Mouse (Mus musculus): ENCODE data around the gene Pdlim1.

The Pdlim1 gene

DNA sequence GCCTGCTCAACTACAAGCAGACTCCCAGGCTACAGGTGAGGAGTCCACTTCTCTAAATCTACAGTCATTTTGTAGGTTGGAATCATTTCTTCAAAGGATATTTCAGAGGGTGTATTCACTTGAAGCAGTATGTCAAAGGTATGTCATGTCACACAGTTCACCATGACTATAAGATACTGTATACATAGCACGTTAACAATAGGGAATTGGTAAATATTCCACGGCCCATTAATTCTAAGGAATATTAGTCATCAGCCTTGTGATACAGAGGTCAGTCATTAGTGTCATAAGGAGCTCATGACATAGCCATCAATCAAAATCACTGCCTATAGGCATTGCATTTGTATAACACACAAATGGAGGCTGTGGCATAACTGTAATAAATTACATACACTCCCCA lies 13.1 kb upstream of the Pdlim1 start:
- no peak for DNase-seq (ENCODE audit: low read depth, low spot score)

DNA sequence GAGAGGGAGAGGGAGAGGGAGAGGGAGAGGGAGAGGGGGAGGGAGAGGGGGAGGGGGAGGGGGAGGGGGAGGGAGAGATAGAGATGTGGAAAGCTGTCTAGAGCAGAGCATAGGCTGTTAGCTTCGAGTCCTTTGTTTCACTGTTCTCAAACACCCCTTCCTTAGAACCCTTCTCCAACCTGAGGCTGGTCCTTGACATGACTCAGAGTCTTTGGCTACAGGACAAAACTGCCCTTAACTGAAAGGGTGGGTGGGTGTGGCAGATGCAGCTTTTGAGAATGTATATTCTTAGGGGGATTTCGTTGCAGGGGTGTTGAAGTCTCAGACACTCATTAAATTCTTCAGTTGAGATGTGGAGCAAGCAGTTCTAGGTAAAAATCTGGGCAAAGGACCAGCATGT lies 11.8 kb upstream of the Pdlim1 start:
- DNase-seq (ENCODE audit: low read depth, low spot score), result peak; percentile 51

GRCm38 (mm10) chr19:40278372-40279023 lies 6.9 kb upstream of the Pdlim1 start:
- DNase-seq (ENCODE audit: low read depth, low spot score), result no peak

- no peak for DNase-seq (ENCODE audit: low read depth, low spot score)
Observed at GRCm38 (mm10) chr19:40277494-40277893, 5.9 kb upstream of the Pdlim1 start.

DNA sequence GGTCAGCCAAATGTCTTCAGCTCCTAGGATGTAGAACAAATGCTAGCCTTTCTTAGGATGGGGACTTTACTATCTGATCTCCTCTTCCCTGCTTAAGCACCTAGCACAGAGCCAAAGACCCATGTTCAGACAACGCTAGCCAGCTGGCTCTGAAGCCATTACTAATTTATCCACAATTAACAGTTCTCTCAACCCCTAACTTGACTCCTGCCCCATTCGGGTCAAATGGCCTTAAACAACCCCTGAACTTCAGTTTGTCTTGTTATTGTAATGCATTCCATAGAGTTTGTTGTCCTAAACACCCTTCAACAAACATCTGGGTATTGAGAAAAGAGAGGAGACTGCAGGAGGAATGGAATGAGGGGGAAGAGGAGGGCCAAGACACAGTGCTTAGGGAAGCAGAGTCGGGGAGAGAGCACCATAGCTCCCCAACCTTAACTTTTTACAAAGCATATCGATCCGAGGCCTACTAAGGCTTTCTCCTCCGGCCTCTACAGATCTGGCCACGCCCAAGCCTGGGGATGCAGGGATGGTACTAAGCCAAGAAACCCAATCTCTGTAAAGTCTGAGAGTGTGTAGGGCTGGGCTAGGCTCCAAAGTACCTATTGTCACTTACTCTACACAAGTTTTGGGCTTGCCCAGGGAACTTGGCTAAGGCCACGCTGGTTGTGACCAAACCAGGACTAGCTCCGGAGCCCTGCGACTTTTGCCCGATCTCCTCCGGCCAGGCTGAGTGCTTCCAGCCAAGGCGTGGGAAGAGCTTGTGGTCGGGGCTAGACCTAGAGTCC lies 4.0 kb upstream of the Pdlim1 start:
- DNase-seq (ENCODE audit: low read depth, low spot score), result no peak

DNA sequence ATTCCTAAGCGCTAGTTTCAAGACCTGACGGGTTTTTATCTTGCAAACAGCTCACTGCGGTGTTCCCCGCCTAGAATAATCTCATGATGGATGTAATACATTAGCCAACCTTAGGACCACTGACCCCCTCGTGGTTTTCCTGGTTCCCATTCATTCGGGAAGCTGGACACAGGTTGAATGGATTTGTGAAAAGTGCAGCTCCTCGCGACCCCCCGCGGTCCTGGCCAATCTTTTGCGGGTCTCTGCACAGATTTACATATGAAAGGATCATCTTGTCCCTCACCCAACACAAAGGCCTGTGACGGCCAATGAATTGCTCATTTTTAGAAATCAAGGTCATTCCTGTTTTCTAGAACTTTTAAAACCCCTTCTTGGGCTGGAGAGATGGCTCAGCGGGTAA lies 1.0 kb upstream of the Pdlim1 start:
- DNase-seq (ENCODE audit: low read depth, low spot score), result no peak

GRCm38 (mm10) chr19:40270351-40271307 lies 1.0 kb downstream of the Pdlim1 start:
- peak; percentile 52 for DNase-seq (ENCODE audit: low read depth, low spot score)

DNA sequence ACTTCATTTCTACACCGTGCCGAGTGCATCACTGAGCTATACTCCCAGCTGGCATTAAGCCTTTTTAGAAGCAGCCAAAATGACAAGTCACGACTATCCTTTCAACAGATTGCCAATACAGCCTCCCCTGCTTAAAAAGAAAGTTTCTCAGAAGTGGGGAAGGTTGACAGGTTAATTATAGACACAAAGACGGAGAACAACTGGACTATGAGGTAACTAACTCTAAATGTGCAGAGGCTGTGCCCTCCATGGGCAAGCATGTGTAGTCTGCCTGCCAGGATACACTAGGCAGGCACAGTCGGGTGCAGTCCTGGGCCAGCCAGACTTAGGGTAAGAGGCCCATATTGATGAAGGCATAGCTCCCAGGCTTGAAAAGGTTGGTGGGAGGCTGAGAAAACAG lies 2.1 kb downstream of the Pdlim1 start:
- no peak for DNase-seq (ENCODE audit: low read depth, low spot score)

- no peak for DNase-seq (ENCODE audit: low read depth, low spot score)
Observed at GRCm38 (mm10) chr19:40268493-40268892, 3.1 kb downstream of the Pdlim1 start.

DNA sequence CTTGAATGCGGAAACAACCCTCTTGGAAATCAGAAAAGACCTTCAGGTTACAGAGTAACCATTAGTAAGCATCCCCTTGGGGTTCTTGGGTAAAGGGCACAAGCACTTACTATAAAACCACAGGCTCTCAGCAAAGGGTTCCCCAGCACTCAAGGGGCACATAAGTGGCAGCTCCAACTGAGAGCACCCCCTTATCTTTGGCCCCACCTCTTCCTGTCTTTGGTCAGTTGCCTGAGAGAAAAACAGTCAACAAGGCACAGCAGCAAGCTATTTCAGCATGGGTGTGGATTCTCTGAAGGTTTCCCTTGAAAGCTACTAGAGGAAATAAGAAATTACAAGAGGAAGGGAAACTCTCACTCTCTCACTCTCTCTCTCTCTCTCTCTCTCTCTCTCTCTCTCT lies 4.3 kb downstream of the Pdlim1 start:
- no peak for DNase-seq (ENCODE audit: low read depth, low spot score)

- peak; percentile 78 for DNase-seq (ENCODE audit: low read depth, low spot score)
Observed at GRCm38 (mm10) chr19:40259485-40259884, 12.2 kb downstream of the Pdlim1 start.

DNA sequence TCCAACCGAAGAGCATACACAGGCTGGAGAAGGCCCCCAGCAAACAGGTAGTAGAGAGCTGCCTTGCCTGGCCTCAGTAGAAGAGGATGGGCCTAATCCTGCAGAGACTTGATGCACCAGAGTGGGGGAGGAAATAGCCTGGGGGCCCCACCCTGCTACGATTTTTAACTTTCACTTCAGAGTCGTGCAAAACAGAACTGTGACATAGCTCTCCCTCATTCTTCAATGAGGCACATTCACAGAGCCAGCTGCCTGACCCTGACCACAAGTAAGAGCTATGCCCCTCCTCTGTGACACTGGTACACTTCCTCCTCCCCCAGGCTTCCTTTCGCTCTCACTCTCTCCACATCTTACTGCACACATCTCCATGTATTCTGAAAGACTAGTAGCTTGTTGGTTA lies 14.2 kb downstream of the Pdlim1 start:
- peak; percentile 54 for DNase-seq (ENCODE audit: low read depth, low spot score)

- DNase-seq (ENCODE audit: low read depth, low spot score), result peak; percentile 75
Observed at GRCm38 (mm10) chr19:40256376-40257050, 15.1 kb downstream of the Pdlim1 start.

- peak; percentile 76 for DNase-seq (ENCODE audit: low read depth, low spot score)
Observed at GRCm38 (mm10) chr19:40255561-40255960, 16.1 kb downstream of the Pdlim1 start.

DNA sequence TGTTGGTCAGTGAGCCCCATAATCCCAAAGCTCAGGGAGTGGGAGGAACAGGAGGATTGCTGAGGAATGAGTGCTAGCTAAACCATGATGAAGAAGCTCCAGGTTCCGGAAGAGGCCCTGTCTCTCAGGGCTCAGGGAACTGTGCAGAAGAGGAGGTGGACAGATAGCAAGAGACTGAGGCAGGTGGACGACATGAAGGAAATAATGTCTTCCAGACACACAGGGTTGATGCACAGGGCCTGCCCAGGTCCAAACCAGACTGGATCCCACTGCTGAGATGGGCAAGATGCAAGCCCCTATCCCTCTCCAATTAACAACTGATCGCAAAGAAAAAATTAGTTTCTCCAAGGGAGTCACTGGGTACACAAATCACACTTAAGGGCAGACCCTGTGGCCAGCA lies 16.9 kb downstream of the Pdlim1 start:
- DNase-seq (ENCODE audit: low read depth, low spot score), result no peak

DNA sequence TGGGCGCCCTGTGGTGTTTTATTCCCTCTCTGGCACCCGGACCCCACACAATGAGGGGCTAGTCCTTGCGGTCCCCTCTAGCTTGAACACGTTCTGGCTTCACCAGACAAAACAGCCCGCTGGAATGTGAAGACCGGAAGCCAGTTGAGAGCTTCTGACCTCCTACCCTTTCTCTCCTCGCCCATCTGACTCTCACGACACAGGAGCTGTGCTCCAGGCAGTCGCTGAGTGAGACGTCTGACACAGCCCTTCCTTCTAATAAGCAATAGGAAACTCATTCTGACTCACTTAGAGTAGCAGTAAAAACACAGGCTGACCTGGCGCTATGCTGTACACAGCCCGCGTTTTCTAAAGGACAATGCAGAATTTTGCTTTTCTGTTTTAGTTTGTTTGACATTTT lies 17.9 kb downstream of the Pdlim1 start:
- peak; percentile 80 for DNase-seq (ENCODE audit: low read depth, low spot score)

DNA sequence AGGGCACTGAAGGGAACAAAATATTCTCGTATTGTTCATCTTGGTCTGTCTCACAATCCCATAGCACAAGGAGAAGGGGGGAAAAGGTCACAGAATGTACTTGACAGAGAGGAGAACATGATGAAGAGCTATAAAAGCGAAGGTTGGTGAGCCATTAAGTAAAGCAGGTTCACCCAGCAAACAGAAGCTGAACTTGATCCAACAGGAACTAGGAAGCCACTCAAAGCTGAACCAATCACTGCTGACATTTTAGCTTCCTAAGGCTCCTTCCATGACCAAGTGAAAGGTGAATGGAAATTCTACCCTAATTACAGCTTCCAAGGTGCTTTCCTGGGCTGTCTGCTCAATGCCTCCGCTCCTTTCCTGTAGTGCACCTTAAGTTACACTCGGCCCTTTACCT lies 20.5 kb downstream of the Pdlim1 start:
- no peak for DNase-seq (ENCODE audit: low read depth, low spot score)

DNA sequence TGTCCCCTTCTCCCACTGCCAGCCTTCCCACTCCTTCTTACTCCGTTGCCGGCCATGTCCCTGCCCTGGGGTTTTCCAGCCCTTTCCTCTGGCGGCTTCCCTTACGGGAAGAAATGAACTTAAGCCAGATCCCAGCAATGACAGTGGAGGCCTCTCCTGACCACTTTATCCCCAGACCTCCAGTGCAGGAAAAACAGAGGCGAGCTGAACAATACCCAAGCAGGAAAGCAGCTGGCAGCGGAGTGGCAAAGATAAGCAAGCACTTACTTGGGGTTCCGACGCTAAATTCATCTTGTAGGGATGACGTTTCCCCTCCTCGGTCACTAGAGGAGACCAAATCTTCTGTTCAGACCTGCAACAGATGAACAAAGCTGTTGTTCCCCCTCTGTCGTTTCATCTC lies 22.3 kb downstream of the Pdlim1 start:
- DNase-seq (ENCODE audit: low read depth, low spot score), result no peak

DNA sequence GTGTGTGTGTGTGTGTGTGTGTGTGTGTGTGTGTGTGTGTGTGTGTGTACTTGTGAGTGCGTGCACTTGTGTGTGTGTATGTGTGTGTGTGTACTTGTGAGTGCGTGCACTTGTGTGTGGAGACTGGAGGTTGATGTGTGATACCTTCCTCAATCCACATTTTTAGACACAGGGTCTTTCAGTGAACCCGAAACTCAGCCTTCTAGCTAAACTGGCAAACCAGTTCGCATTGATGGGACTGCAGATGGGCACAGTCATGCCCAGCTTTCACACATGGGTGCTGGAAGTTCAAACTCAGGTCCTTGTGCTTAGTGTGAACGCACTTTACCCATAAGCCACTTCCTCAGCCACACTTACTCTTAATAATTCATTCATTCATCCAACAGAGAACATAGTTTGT lies 23.2 kb downstream of the Pdlim1 start:
- DNase-seq (ENCODE audit: low read depth, low spot score), result no peak

- DNase-seq (ENCODE audit: low read depth, low spot score), result no peak
Observed at GRCm38 (mm10) chr19:40247268-40247666, 24.4 kb downstream of the Pdlim1 start.

DNA sequence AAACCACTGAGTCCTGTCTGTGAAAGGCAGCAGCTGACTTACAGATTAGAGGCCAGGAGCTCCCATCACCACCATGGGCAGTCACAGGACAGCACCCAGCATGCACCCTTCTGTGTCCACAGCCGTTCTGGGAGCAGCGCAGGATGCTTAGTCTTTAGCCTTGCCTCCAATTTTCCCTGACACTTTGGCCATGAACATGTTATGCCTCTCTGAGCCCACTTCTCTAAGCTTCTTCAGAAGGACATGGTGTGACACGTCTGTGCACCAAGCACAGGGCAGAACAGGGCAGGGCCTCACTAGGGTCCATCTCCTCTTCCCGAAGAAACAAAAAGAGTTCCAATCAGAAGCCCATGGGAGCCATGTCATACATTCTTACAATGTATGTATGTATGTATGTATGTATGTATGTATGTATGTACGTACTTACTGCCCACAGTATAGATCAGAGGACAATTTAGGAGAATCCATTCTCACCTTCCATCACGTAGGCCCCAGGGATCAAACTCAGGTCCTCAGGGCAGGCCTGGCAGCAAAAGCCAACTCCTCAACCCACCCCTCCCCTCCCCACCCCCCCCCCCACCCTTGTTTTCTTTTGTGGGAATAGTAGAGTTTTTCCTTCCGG lies 24.9 kb downstream of the Pdlim1 start:
- no peak for DNase-seq (ENCODE audit: low read depth, low spot score)

Measured in 3T3-L1 (cell line).